Mouse (Mus musculus): ENCODE measurements around the gene Wdr62.

Gene Wdr62

GRCm38 (mm10) chr7:30279951-30280669 lies at the start of gene Wdr62, which contains the start of gene Thap8:
TSS of gene Wdr62 (minus strand) at chr7:30280419.
TSS of gene Thap8 (plus strand) at chr7:30280094.
- in situ Hi-C loops (cut with MboI, MseI): no loop called here

GRCm38 (mm10) chr7:30328379-30328778 lies 48.2 kb upstream of the Wdr62 start:
- in situ Hi-C loops (cut with MboI, MseI): no loop called here

- in situ Hi-C loops (cut with MboI, MseI): no loop called here
Measured at GRCm38 (mm10) chr7:30327140-30327539, 46.9 kb upstream of the Wdr62 start.

GRCm38 (mm10) chr7:30326427-30326826 lies 46.2 kb upstream of the Wdr62 start:
- in situ Hi-C loops (cut with MboI, MseI): no loop called here

- in situ Hi-C loops (cut with MboI, MseI): no loop called here
Measured at GRCm38 (mm10) chr7:30325364-30325763, 45.1 kb upstream of the Wdr62 start.

GRCm38 (mm10) chr7:30324300-30324944 lies 44.2 kb upstream of the Wdr62 start:
- in situ Hi-C loops (cut with MboI, MseI): no loop called here

- in situ Hi-C loops (cut with MboI, MseI): no loop called here
Measured at GRCm38 (mm10) chr7:30323795-30324194, 43.6 kb upstream of the Wdr62 start, which contains the start of gene Sdhaf1. TSS of gene Sdhaf1 (minus strand) at chr7:30323895.

GRCm38 (mm10) chr7:30322865-30323264 lies 42.6 kb upstream of the Wdr62 start:
- in situ Hi-C loops (cut with MboI, MseI): no loop called here

GRCm38 (mm10) chr7:30322285-30322667 lies 42.1 kb upstream of the Wdr62 start:
- in situ Hi-C loops (cut with MboI, MseI): no loop called here

GRCm38 (mm10) chr7:30321539-30322284 lies 41.5 kb upstream of the Wdr62 start, which contains the start of gene E130208F15Rik:
TSS of gene E130208F15Rik (plus strand) at chr7:30321740.
- in situ Hi-C loops (cut with MboI, MseI): no loop called here

GRCm38 (mm10) chr7:30320946-30321345 lies 40.7 kb upstream of the Wdr62 start:
- in situ Hi-C loops (cut with MboI, MseI): no loop called here

- in situ Hi-C loops (cut with MboI, MseI): no loop called here
Measured at GRCm38 (mm10) chr7:30318142-30318541, 37.9 kb upstream of the Wdr62 start.

GRCm38 (mm10) chr7:30315559-30316529 lies 35.6 kb upstream of the Wdr62 start:
- in situ Hi-C loops (cut with MboI, MseI): no loop called here

- in situ Hi-C loops (cut with MboI, MseI): no loop called here
Measured at GRCm38 (mm10) chr7:30314721-30315155, 34.5 kb upstream of the Wdr62 start, which contains the start of gene Syne4. TSS of gene Syne4 (plus strand) at chr7:30314807.

GRCm38 (mm10) chr7:30313666-30314320 lies 33.6 kb upstream of the Wdr62 start:
- in situ Hi-C loops (cut with MboI, MseI): no loop called here

GRCm38 (mm10) chr7:30310136-30310535 lies 29.9 kb upstream of the Wdr62 start:
- in situ Hi-C loops (cut with MboI, MseI): no loop called here

GRCm38 (mm10) chr7:30309395-30310129 lies 29.3 kb upstream of the Wdr62 start:
- in situ Hi-C loops (cut with MboI, MseI): no loop called here

GRCm38 (mm10) chr7:30308076-30309005 lies 28.1 kb upstream of the Wdr62 start, which contains the start of gene Alkbh6:
TSS of gene Alkbh6 (plus strand) at chr7:30308717.
- in situ Hi-C loops (cut with MboI, MseI): no loop called here

Data from regulatory T cell (primary cell).